In genomic region chr6:49275296-49275695, GRCm38 (mm10) we compare ENCODE assay signal across 22 mouse cellular contexts.
"Had no signal": no experiment of that assay in that cellular context is flagged by ENCODE, and none has a peak within 500 bp of the region (broad histone marks: within the 10 kb centered on the region; RNA-seq: fewer than 3 reads in every experiment).

No protein-coding gene starts in this region.

- H3K27ac ChIP-seq: gastrocnemius, adult 2 months; heart, embryonic 13.5 days; heart, embryonic 15.5 days; hindbrain, embryonic 13.5 days; hindbrain, embryonic 15.5 days; hindbrain, postnatal 0 days; layer of hippocampus, adult 2 months; limb, embryonic 13.5 days; limb, embryonic 15.5 days; liver, embryonic 12.5 days; liver, embryonic 14.5 days had no signal

- H3K36me3 ChIP-seq: heart, embryonic 13.5 days; heart, embryonic 15.5 days; hindbrain, embryonic 13.5 days; hindbrain, embryonic 15.5 days; limb, embryonic 13.5 days; limb, embryonic 15.5 days; liver, embryonic 12.5 days had no signal

- H3K9me3 ChIP-seq: heart, embryonic 13.5 days; heart, embryonic 15.5 days; hindbrain, embryonic 13.5 days; hindbrain, embryonic 15.5 days; limb, embryonic 13.5 days; limb, embryonic 15.5 days; liver, embryonic 12.5 days had no signal

- H3K4me1 ChIP-seq: heart, embryonic 13.5 days; heart, embryonic 15.5 days; hindbrain, embryonic 13.5 days; hindbrain, embryonic 15.5 days; limb, embryonic 15.5 days; liver, embryonic 12.5 days had no signal

- DNase-seq: gastrocnemius, adult 2 months; gastrocnemius, postnatal 10 days; gastrocnemius, postnatal 36 days; heart, adult 18-20 months; heart, postnatal 14 days; heart, postnatal 36 days; kidney, adult 11 months; kidney, adult 2 months; kidney, postnatal 10 days; kidney, postnatal 25 days; kidney, postnatal 4 days; left cerebral cortex, postnatal 4 days had no signal

- H3K9ac ChIP-seq: heart, embryonic 13.5 days; heart, embryonic 15.5 days; hindbrain, embryonic 13.5 days; hindbrain, embryonic 15.5 days; limb, embryonic 13.5 days; limb, embryonic 15.5 days; liver, embryonic 12.5 days; liver, embryonic 14.5 days had no signal

- H3K27me3 ChIP-seq: heart, embryonic 13.5 days; heart, embryonic 15.5 days; hindbrain, embryonic 13.5 days; hindbrain, embryonic 15.5 days; limb, embryonic 13.5 days; limb, embryonic 15.5 days; liver, embryonic 12.5 days had no signal

- H3K4me3 ChIP-seq: gastrocnemius, adult 2 months; heart, embryonic 13.5 days; heart, embryonic 15.5 days; hindbrain, embryonic 13.5 days; hindbrain, embryonic 15.5 days; layer of hippocampus, adult 2 months; limb, embryonic 13.5 days; limb, embryonic 15.5 days; liver, embryonic 12.5 days had no signal
